Mouse (Mus musculus) hindbrain, embryonic 13.5 days (tissue): ENCODE measurements at regions not wholly inside any gene's neighbourhood (a gene's known extent, or its start where the extent isn't known, plus 50 kb on each side); places are given as distances from the start of the nearest gene placed in this dataset.

ENCODE experiments used
- ATAC-seq: fragments of 200-750 bp; cut with Nextera tagmentation; 2 replicates; pipeline ENCODE4 v1.8.0; 2017; ENCODE audit warnings: moderate TSS enrichment; ENCODE audit not compliant: low FRiP score
- H3K27ac ChIP-seq: fragments of 300-500 bp; sonication (generic); 2 replicates; pipeline ENCODE4 v1.5.1; 2015; ENCODE audit warnings: inconsistent platforms, mild to moderate bottlenecking, moderate library complexity
- H3K27me3 ChIP-seq: fragments of 300-500 bp; sonication (generic); 2 replicates; pipeline ENCODE4 v1.6.1; 2015; ENCODE audit warnings: mild to moderate bottlenecking, inconsistent platforms
- H3K36me3 ChIP-seq: fragments of 300-500 bp; sonication (generic); 2 replicates; pipeline ENCODE4 v1.6.1; 2015; ENCODE audit warnings: mild to moderate bottlenecking, inconsistent platforms
- H3K4me1 ChIP-seq: fragments of 300-500 bp; sonication (generic); replicated peaks from 2 replicates; pipeline ENCODE4 v1.6.1; 2015; ENCODE audit warnings: inconsistent platforms
- H3K4me2 ChIP-seq: fragments of 300-500 bp; sonication (generic); 2 replicates; pipeline ENCODE4 v1.6.1; 2015; ENCODE audit warnings: inconsistent platforms, mild to moderate bottlenecking, moderate library complexity
- H3K4me3 ChIP-seq: fragments of 300-500 bp; sonication (generic); 2 replicates; pipeline ENCODE4 v1.5.1; 2015; ENCODE audit warnings: mild to moderate bottlenecking, inconsistent platforms
- H3K9ac ChIP-seq: fragments of 300-500 bp; sonication (generic); 2 replicates; pipeline ENCODE4 v1.6.1; 2015; ENCODE audit warnings: mild to moderate bottlenecking, inconsistent platforms
- H3K9me3 ChIP-seq: fragments of 300-500 bp; sonication (generic); 2 replicates; pipeline ENCODE4 v1.6.1; 2016; ENCODE audit warnings: inconsistent platforms
- WGBS: fragments of 180-500 bp; shearing (Covaris S2); methylation state at CpG from one replicate; pipeline ENCODE4 v1.1.7; 2015; 5-methylcytosine and 5-hydroxymethylcytosine counted together

DNA sequence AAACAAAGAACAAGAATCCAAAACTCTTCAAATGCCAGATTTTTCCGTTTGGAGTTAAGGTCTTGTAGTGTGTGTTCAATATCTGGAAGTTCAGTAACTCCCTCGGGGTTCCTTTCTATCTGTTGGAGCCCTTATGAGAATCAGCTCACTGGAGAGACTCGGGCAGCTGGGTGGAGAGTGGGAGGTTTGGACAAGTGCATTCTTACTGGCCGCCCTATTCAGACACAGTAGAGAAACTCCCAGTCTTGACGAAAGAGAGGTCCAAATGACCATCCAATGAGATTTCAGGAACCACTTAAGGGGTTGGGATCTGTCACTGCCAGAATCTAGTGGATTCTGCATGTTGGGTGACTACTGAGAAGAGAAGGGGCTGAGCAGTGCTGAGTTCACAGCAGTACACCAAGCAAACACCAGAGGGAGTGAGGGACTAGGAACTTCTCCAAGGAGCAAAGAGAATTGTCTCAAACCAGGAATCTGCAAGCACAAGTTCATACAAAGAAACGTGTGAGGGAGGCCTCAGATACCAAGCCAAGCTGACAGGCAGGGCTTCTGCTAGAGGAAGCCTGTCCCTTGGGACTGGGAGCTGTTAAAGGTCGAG, 310.0 kb upstream of the Magi2 start:
- no peak overlapping the region for H3K27ac ChIP-seq
- ATAC-seq: peak; percentile 82
- no peaks in the 10 kb centered on the region for H3K36me3 ChIP-seq
- 45% methylated on average over 7 of the region's 7 CpGs for WGBS
- no peaks in the 10 kb centered on the region for H3K9me3 ChIP-seq
- no peak overlapping the region for H3K4me3 ChIP-seq
- H3K27me3 ChIP-seq: no peaks in the 10 kb centered on the region
- H3K4me2 ChIP-seq: no peak overlapping the region
- no peaks in the 10 kb centered on the region for H3K4me1 ChIP-seq
- H3K9ac ChIP-seq: no peak overlapping the region

DNA sequence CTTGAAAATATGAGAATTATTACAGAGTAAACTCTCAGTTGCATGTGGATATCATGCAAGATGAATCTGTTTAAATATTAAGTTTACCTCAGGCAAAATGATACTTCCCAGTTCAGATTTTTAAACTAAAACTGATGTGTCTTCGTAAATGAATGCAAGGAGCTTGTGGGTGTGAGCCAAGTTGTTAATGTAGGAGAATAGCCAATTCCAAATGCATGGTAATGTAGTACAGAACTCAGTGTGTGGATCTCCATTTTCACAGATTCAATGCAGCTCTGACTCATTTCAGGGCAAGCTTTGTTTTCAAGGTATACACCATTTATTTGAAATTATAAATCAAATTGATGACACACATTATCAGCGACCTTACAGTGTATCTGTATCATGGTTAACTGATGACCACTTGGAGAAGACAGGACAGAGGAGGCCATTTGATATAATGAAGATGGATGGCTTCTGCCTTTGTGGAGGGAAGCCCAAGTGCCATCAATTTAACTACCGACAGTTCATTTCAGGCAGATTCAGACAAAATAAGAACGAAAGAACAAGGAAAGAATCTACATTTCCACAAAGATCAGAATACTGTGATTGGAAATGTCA, 272.9 kb upstream of the Magi2 start:
- Histone ChIP-seq H3K9ac (no peak overlapping the region), H3K4me1 (no peaks in the 10 kb centered on the region), H3K9me3 (no peaks in the 10 kb centered on the region), H3K36me3 (no peaks in the 10 kb centered on the region), H3K4me3 (no peak overlapping the region), H3K27me3 (no peaks in the 10 kb centered on the region), H3K4me2 (no peak overlapping the region), H3K27ac (no peak overlapping the region)
- 50% methylated on average over 4 of the region's 4 CpGs for WGBS
- ATAC-seq: no peak
